Mouse (Mus musculus): ENCODE measurements around the gene Sipa1l1. TPM values are rescaled to one million over a fixed set of nuclear protein-coding genes. Genes with fewer than 3 reads are reported as not detected.

The Sipa1l1 gene
- total RNA-seq, 2 experiments from 2014 or later: 16.7 to 20.6 TPM

DNA sequence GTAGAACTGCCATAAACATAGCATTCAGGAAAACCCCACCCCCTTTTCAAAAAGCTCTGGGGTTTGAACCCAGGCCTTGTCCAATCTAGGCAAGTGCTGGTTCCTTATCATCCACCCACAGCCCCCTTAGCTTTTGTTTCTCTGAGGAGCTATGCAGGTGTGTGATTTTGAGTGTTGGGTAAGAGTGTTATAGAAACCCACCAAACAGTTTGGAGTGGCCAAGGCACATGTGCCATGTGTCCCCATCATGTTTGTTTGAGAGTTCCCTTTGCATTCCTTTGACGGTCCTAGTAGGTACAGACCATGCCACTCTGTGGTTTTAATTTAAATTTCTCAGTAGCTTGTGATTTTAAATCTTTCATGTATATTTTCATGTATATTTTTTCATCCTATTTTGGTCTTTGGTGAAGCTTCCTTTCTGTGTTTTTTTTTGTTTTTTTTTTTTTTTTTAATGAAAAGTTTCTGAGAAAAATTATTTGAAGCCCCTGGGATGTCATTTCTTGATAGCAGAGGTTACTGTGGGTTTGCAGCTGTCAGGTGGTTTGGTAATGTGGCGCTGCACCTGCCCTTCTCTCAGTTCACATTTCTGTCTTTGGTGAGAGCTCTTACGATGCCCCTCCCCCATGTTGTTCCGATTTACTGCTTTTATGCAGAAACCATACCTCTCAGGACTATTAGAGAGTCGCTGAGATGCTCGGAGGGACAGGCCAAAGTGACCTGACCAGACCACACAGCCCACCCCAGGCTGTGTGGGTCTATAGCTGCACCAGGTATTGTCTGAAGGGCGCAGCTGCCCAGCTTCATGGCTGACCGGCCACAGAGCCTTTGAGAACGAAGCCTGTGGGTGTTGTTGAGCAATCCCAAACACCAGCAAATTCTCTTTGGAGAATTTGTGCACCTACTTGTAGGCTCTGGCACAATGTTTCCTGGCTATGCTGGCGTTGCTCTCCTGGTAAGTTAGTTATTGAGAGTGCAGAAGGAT lies 126.1 kb downstream of the Sipa1l1 start:
- DNase-seq: no peak

DNA sequence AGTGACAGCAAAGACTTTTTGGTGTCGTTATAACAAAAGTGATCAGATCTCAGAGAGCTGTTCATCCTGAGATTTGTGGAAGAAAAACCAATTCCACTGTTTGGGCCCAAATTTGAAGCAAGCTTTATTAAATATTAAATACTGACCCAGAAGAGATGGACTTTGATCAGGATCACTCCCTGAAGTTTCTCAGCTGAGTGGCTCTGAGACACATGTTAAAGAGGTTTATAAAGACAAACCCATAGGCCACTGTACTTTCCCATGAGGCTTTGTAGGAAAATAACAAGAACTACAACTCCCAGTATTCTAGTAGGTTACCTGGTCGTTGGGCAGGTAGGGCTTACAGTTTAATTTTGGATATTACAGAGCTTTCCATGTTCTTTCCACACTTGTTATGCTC lies 127.2 kb downstream of the Sipa1l1 start:
- DNase-seq: no peak

DNA sequence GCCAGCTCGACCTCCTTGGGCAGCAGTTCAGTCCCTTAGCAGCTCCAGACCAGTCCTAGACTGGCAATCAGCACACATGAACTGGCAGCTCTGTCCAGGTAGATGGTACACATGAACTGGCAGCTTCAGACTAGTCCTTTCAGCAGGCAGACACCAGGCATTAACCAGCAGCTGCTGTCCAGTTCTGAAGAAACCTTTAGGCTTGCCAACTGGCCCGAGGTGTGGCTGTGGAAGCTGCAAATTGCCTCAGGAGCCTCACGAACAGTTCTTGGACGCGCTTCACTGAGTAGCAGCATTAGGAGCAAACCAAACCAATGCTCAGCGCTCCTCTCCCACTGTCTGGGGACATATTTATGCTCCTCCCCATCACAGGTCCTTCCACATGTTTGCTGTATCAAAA lies 128.1 kb downstream of the Sipa1l1 start:
- DNase-seq: no peak

DNA sequence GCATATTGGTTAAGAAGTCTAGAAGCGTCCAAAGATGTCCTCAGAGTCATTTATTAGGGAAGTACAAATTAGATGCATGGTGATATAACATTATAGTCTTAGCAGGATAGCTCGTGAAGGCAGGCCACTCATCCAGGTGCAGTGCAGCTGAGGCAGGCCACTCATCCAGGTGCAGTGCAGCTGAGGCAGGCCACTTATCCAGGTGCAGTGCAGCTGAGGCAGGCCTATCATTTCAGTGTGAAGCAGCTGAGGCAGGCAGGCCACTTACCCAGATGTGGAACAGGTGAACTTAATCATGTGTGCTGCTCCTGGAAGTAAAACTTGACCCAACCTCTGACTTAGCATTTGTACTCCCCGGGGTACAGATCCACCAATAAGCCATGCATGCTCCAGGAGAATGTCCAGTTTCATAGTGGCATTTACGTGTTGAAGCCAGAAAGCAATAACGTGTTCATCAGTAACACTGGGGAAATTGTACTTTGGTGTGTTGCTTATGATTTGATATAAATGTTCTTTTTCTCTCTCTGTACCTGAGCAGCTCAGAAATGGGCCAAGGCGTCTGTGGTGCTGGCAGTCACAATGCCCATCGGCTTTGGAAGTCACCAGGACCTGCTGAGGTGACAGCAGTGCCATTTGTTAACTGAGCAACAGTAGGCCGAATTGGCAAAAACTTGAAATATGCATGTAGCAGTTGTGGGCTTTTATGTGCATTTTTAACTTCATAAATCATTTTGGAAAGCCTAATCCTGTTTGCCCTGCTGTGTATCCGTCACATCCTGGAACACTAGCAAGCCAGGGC lies 129.7 kb downstream of the Sipa1l1 start:
- no peak for DNase-seq

DNA sequence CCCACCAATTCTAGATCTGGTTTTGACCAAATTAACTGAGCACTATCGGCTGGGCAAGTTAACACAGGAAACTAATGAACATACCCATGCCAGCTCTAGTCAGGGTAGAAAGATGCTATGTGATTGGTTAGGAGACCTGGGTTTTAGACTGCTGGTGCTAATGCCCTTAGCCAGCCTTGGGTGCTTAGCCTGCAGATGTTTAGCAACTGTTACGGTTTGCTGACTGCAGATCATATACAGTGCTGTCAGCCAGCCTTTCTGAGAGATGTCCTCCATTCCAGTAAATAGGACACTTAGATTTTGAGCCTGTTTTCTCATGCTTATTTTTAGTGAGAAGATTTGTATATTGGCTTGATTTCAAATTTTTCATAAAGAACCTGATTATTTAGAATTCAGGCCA lies 135.0 kb downstream of the Sipa1l1 start:
- no peak for DNase-seq

DNA sequence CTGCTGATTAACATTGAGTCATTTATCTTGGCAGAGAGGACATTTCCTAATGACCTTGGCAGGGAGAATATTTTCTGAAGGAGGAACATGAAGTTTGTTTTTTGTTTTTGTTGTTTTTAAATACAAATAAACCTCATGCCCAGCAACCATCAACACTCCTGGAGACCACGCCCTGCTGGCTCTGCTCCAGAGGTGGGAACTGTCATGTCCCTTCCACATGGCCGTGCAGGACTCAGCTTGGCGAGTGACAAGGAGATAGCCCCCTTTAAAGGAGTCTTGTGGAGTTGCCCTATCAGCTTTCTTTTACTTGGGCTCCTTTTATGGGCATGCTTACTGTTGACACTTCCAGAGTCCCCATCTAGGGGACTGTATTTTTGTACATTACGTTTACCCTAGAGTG lies 136.9 kb downstream of the Sipa1l1 start:
- no peak for DNase-seq

DNA sequence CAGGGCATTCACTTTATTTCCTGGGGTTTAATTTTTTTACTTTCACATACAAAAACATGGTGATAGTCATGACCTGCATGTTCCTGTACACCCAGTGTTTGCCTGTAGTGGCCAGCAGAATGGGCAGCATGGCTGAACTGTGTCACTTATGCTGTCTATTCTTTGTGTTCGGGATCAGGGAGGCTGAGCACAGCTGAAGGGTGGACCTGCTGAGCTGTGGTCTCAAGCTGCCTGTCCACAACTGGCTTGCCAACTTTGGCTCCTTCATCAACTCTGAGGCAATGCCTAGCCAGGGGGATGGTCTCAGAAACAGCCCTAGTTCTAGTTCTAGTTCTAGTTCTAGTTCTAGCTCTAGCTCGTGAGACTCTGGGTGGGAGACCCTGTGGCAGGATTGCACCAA lies 142.5 kb downstream of the Sipa1l1 start:
- no peak for DNase-seq

DNA sequence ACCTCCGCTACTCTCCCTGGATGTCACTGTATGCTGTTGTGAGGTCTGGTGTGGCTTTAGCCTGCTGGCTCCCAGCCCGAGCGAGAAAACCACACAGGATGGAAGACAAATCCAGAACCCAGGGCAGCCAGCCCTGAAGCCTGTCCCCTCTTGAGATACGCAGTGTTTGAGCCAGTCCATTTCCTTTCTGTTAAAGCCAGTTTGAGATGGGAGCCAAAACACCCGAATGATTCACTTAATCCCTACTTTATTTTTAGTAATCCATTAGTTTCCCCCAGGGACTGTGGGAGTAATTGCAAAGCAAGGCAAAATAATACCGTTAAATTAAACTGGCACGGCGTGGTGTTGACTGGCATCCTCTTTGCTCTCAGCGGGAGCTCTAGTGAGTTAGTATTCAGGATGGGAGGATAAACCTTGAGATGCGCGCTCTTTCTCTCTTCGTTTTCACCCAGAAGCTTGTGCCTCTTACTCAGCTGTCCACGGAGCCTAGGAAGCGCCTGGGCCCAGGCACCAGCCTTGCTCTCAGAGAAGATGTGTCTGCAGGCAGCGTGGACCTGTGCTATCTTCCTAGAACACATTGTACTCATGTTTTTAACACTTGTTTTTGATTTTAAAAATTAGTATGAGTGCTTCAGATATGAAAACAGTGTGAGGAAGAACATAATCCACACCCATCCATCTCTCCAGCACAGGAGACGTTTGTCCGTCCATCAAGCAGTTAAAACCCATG lies 143.1 kb downstream of the Sipa1l1 start:
- peak; percentile 41 for DNase-seq

DNA sequence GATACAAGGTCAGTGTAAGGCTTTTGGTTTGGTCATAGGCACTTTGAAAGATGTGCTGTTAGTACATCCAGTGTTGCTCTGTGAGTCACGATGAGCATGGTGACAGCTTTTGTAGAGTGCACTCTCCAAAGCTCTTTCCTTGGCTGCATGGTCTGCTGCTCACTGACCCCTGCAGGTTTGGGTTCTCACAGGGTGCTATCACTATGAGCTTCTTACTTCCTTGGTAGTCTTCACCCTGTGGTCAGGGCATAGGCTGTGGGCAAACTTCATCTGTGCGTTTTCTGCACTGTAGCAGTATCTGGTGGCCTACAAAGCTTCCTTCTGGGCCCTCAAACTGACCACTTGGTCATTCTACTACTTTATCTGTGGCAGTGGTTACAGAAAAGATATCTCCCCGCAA lies 144.0 kb downstream of the Sipa1l1 start:
- no peak for DNase-seq

DNA sequence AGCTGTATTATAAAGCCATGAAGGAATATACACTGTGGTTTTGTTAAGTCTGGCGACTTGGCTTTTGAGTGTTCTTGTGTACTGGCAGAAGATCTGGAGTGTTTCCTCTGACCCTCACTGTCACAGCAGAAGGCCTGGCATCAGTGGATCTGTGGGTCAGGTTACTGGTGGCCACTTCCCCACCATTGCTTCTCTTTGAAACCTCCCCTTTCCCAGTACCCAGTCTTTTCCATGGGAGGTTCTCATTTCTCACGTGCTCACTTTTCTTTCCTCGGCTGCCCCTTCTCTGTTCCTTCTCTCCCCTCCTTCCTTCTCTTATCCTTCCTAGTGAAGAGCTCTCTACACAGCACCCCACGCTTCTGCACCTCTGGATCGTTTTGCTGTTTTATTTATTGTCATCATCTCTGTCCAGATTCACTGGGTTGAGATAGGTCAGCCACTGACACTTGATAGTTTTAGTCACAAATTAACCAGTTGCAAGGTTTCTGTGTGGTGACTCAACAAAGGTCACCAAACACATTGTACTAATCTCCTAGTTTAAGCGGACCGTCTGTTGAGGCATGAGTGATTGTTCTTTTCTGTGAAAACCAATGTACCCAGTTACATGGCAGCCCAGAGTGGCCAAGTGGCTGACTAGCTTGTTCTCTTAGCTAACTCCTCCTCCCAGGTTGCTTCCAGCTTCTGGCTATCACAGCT lies 150.5 kb downstream of the Sipa1l1 start:
- no peak for DNase-seq

DNA sequence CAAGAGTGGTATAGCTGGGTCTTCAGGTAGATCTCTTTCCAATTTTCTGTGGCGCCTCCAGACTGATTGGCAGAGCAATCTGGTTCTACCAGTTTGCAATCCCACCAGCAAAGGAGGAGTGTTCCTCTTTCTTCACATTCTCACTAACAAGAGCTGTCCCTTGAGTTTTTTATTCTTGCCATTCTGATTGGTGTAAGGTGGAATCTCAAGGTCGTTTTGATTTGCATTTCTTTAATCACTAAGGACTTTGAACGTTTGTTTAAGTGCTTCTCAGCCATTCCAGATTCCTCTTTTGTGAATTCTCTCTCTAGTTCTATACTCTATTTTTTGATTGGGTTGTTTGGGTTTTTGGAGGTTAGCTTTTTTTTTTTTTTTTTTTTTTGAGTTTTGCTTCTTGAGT lies 151.1 kb downstream of the Sipa1l1 start:
- no peak for DNase-seq

DNA sequence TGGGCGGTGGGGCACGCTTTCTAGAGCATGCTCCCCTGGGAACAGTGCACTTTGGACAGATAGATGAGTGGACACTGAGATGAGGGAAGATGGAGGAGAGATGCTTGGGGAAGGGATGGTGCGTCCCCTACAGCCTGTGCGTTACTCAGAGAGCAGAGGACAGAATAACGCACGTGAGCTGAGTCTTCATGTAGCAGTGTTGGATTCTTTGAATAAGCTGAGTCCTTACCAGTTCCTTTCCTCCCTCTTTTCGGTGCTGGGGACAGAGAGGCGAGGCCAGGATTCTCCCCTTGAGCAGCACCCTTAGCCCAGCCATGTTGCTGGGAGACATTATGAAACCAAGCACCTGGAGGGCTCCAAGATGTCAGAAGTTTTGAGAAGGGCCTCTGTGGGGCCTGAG lies 152.3 kb downstream of the Sipa1l1 start:
- DNase-seq: no peak

DNA sequence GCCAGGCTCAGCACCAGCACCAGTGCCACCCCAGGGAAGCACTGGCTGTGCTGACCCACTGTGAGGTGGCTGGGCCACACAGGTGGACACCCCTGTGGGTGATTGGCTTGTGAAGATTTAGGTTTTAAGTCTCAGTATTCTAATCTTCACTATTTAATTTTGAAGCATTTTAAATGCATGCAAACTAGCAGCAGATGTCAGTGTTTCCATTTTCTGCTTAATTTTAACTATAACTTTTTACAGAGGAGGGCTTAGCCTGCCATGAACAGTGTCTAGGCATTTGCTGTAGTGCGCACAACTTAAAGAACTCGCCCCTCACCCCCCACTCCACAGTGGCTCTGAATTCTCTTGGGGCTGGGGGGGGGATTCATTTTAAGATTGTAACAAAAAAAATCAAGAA lies 152.7 kb downstream of the Sipa1l1 start:
- no peak for DNase-seq

DNA sequence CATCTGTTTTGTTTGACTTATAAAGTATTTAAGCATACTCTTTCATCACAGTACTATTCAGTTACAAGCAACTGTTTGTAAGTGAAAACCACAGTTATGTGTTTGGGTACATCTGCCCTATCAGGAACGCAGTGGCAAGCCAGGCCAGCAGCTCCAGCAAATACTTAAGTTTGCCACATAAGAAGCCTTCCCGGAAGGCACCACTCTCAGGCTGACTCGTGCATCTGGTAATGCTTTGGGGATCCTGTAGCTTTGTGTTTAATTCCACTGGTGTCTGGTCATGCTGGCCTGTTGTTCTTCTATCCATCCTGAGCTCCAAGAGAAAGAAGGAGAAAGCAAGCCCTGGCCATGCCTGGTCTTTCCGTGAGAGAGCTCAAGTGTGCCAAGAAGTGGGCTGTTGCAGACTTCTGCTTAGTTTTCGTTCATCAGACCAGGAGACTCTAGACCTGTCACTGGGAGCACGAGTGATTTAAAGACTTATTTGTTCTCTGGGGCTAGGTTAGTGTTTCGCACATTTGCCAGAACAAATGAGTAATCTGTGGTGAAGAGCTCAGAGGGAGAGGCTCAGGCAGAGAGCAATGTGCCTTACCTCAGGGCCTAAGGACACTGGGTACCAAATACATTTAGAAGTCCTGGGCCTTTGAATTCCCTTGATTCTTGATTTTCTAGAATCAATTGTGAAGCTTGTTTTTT lies 153.8 kb downstream of the Sipa1l1 start:
- no peak for DNase-seq

DNA sequence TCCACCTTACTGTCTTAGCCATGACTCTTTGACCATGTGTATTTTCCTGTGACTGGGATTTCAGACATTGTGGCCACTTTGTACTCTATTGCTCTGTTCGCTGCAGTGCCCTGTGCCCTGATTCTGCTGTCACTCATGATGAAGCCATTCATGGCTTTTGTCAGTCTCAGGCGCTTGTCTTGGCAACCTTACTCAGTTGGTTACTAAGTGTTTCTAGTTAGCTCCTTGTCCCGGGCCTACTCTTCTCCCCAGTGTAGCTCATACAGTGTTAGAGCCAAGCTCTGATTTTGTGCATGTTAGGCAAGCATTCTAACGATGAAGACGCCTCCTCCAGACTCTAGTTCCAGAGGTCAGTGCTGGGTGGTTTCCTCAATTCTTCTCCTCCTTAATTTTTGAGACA lies 155.5 kb downstream of the Sipa1l1 start:
- DNase-seq: no peak

DNA sequence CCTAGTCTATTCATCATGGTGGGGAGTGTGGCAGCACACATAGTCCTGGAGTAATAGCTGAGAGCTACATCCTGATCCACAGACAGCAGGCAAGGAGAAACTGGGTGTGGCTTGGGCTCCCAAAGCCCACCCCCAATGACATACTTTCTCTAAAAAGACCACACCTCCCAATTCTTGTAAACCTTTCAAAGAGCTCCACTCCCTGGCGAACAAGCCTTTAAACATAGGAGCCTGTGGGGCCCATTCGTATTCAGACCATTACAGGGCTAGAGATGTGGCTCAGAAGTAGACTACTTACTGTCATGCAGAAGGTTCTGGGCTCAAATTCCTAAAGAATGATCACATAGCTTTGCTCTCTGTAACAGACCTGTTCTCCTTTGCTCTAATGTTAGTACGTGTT lies 156.4 kb downstream of the Sipa1l1 start:
- DNase-seq: no peak

DNA sequence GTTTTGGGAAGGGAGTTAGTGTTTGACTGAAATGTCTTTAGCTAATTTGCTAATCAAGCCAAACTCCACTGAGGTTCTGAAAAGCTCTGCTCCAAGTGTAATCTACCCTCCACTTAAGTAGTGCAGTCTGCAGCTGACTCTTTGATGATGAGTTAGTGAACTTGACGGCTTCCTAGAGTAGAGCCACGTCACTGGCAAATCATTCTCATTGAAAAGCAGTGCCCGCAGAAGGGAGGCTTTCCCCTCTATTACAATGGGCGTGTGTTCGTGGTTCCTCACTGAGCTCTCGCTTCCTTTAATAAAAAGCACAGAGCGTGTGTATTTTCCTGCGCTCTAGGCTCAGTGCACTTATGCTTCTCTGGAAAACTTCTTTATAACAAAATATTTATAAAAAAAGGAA lies 157.3 kb downstream of the Sipa1l1 start:
- no peak for DNase-seq

DNA sequence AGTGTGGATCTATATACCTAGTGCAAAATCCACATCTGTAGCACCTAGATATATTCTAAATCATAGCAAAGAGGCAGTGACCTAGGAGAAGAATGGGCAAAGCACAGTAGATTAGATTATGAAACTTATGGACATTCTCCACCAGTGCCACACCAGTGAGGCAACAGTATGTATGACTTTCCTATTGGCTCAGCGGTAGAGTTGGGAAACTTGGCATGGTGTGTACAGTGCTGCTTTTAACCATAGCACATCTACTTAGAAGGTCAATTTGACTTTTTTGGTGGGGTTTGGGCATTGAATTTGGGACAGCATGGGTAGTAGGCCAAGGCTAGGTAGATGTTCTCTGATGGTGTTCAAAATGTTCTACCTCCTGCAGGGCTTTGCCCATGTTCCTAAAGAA lies 159.0 kb downstream of the Sipa1l1 start:
- DNase-seq: no peak

DNA sequence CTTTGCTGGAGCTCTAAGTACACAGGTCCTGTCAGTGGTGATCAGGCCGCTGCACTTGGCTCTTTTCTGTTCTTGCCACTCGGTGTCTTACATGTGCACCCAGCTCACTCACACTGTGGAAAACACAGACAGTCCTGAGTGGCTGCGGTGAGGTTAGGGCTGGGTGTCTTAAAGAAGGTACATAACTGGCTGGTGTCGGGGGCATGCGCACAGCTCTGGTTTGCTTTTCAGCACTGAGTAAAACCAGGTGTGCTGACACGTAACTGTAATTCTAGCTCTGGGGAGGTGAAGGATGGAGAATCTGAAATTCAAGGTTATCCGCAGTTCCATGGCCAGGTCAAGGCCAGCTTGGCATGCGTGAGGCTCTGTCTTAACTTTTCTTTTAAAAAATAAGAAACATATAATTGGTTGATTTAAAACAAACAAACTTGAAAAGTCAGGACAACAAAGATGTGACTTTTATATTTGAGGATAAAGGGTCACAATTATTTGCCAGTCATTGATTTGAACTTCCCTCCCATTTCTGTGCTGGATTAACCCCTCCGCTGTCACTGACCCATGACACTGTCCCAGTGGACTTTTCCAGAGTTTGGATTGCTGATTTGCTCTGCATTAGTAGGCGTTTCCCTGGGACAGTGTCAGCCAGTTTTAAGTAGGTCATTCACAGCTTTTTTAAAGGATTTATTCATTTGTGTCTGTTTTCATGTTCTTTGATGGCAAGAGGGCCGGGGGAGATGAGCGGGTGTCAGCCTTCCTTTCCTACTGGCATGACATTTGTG lies 163.9 kb downstream of the Sipa1l1 start:
- DNase-seq: no peak

DNA sequence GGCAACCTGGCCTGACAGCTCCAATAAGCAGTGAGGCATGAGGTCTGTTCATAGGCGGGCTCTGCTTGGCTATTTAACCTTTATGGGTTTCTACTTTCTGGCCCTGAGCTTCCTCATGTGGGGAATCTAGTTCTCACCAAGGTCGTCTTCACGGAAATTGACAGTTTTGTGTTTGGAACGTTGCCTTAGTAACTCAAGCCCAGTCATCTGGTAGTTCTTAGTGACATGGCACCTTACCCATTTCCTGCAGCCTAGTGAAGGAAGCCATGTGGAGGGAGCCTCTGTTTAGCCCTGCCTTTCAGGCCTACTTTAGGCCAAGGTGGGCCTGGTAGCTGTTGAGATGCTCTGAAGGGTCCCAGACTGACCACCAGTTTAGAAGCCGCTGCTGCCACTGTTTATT lies 164.9 kb downstream of the Sipa1l1 start:
- no peak for DNase-seq

DNA sequence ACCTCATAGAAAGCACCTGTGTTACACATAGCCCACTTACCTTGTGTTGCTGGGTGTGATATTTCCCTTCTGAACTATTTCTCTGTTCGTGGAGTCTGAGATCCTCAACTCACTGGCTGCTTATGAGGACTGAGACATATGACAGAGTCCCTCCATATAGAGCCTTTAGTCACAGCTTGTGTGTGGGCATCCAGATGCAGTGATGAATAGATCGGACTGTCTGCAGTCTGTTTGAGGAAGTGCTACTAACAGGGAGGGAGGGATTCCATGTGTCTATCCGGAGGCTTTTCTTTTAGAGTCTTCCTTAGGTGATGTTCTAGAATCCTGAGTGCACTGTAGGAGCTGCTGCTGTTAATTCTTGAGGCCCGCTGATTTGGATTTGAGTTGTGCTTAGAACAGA lies 165.4 kb downstream of the Sipa1l1 start:
- no peak for DNase-seq

Data from gastrocnemius, postnatal 10 days (tissue).